In genomic region chr16:20828996-20829731, GRCm38 (mm10) we compare ENCODE assay signal across 28 mouse cellular contexts.
DNase-seq lines count a peak whose midpoint lies in the region; ATAC-seq and TF ChIP-seq lines count a peak whose summit lies in the region.
"Had no signal": no experiment of that assay in that cellular context is flagged by ENCODE, and none has a peak within 500 bp of the region (broad histone marks: within the 10 kb centered on the region; RNA-seq: fewer than 3 reads in every experiment).

No protein-coding gene starts in this region.

- 47% methylated on average over 5 of the region's 5 CpGs for WGBS in spleen, adult 2 months
- WGBS in embryonic facial prominence, embryonic 10.5 days, result 73% methylated on average over 5 of the region's 5 CpGs
- 73% methylated on average over 5 of the region's 5 CpGs for WGBS in stomach, postnatal 0 days
- WGBS in hindbrain, embryonic 10.5 days, result 77% methylated on average over 5 of the region's 5 CpGs
- 48% methylated on average over 5 of the region's 5 CpGs for WGBS in liver, embryonic 12.5 days (ENCODE audit: insufficient replicate concordance)

- no peaks in the 10 kb centered on the region for H3K27me3 ChIP-seq in spleen, adult 2 months (ENCODE audit: control insufficient read depth, insufficient read depth, low read length)
- no peaks in the 10 kb centered on the region for H3K27me3 ChIP-seq in embryonic facial prominence, embryonic 10.5 days (replicated peaks; ENCODE audit: low read depth, poor library complexity, severe bottlenecking)
- H3K27me3 ChIP-seq in stomach, postnatal 0 days (ENCODE audit: control insufficient read depth, insufficient read depth, low read length), result no peaks in the 10 kb centered on the region
- no peaks in the 10 kb centered on the region for H3K27me3 ChIP-seq in hindbrain, embryonic 10.5 days (ENCODE audit: insufficient read depth, poor library complexity, severe bottlenecking)
- H3K27me3 ChIP-seq in liver, embryonic 12.5 days (replicated peaks), result no peaks in the 10 kb centered on the region
- H3K27me3 ChIP-seq: embryonic facial prominence, embryonic 15.5 days; forebrain, embryonic 12.5 days; liver, embryonic 15.5 days; lung, embryonic 15.5 days; midbrain, embryonic 12.5 days had no signal

- H3K9ac ChIP-seq in stomach, postnatal 0 days (ENCODE audit: low read length), result no peak overlapping the region
- no peak overlapping the region for H3K9ac ChIP-seq in liver, embryonic 12.5 days
- H3K9ac ChIP-seq: embryonic facial prominence, embryonic 15.5 days; forebrain, embryonic 12.5 days; hindbrain, embryonic 14.5 days; liver, embryonic 15.5 days; lung, embryonic 15.5 days; midbrain, embryonic 12.5 days had no signal

- peaks cover 2% of the 10 kb centered on the region; the same call in 1 of the 2 replicates for H3K4me1 ChIP-seq in spleen, adult 2 months (ENCODE audit: control insufficient read depth, insufficient read depth, insufficient read length)
- peaks cover 18% of the 10 kb centered on the region for H3K4me1 ChIP-seq in embryonic facial prominence, embryonic 10.5 days
- 0 out of 2 replicates have a peak, but pooled peaks cover 2% of the 10 kb centered on the region for H3K4me1 ChIP-seq in stomach, postnatal 0 days (replicated peaks; ENCODE audit: control insufficient read depth, insufficient read depth)
- peaks cover 14% of the 10 kb centered on the region for H3K4me1 ChIP-seq in hindbrain, embryonic 10.5 days (replicated peaks)
- no peaks in the 10 kb centered on the region for H3K4me1 ChIP-seq in liver, embryonic 12.5 days
- H3K4me1 ChIP-seq: forebrain, embryonic 12.5 days; liver, embryonic 15.5 days; midbrain, embryonic 12.5 days had no signal

- no peak for DNase-seq in spleen, adult 2 months (ENCODE audit: low read depth in 1 of 2, low spot score in 2 of 2)
- no peak for DNase-seq in spleen, postnatal 4 days (ENCODE audit: low spot score in 2 of 2)
- DNase-seq in ES-CJ7 (ENCODE audit: low read depth, low spot score), result peak; percentile 62
- DNase-seq in embryonic facial prominence, embryonic 10.5 days (ENCODE audit: low spot score), result no peak
- no peak for DNase-seq in stomach, postnatal 0 days (ENCODE audit: low spot score)
- DNase-seq in hindbrain, embryonic 10.5 days (ENCODE audit: low spot score), result no peak
- DNase-seq in neural tube, embryonic 10.5 days (ENCODE audit: extremely low spot score, low spot score), result no peak
- DNase-seq: adrenal gland, postnatal 14 days; cerebellum, adult 11-12 months; cerebellum, adult 9-11 months; gastrocnemius, postnatal 14 days; heart, postnatal 36 days; kidney, adult 2 months; kidney, postnatal 4 days; liver; retina, postnatal 1 day; right cerebral cortex, postnatal 25 days; spleen, adult 18-20 months had no signal

- TF ChIP-seq EP300 in stomach, postnatal 0 days (optimal IDR thresholded peaks at IDR 0.05), result no peak

- TF ChIP-seq POLR2A in spleen, adult 2 months (IDR thresholded peaks at IDR 0.05; ENCODE audit: low read depth, low read length), result no peak

- no peaks in the 10 kb centered on the region for H3K36me3 ChIP-seq in spleen, adult 2 months (ENCODE audit: control insufficient read depth, insufficient read depth, low read length)
- no peaks in the 10 kb centered on the region for H3K36me3 ChIP-seq in embryonic facial prominence, embryonic 10.5 days (replicated peaks)
- no peaks in the 10 kb centered on the region for H3K36me3 ChIP-seq in stomach, postnatal 0 days (ENCODE audit: control insufficient read depth, insufficient read depth, low read length)
- H3K36me3 ChIP-seq in hindbrain, embryonic 10.5 days, result no peaks in the 10 kb centered on the region
- H3K36me3 ChIP-seq in liver, embryonic 12.5 days, result no peaks in the 10 kb centered on the region
- H3K36me3 ChIP-seq: embryonic facial prominence, embryonic 15.5 days; forebrain, embryonic 12.5 days; G1E; liver, embryonic 15.5 days; lung, embryonic 15.5 days; midbrain, embryonic 12.5 days had no signal

- peaks cover 2% of the 10 kb centered on the region; the same call in 1 of the 2 replicates for H3K9me3 ChIP-seq in embryonic facial prominence, embryonic 10.5 days
- H3K9me3 ChIP-seq in stomach, postnatal 0 days (ENCODE audit: control insufficient read depth, low read length), result no peaks in the 10 kb centered on the region
- no peaks in the 10 kb centered on the region for H3K9me3 ChIP-seq in hindbrain, embryonic 10.5 days
- H3K9me3 ChIP-seq in liver, embryonic 12.5 days (replicated peaks), result no peaks in the 10 kb centered on the region
- H3K9me3 ChIP-seq: embryonic facial prominence, embryonic 15.5 days; forebrain, embryonic 12.5 days; G1E; liver, embryonic 15.5 days; lung, embryonic 15.5 days; midbrain, embryonic 12.5 days had no signal

- no peak overlapping the region for H3K4me2 ChIP-seq in stomach, postnatal 0 days (replicated peaks; ENCODE audit: low read depth)
- H3K4me2 ChIP-seq in liver, embryonic 12.5 days, result no peak overlapping the region
- H3K4me2 ChIP-seq: embryonic facial prominence, embryonic 15.5 days; forebrain, embryonic 12.5 days; heart, embryonic 11.5 days; hindbrain, embryonic 14.5 days; liver, embryonic 15.5 days; lung, embryonic 15.5 days; midbrain, embryonic 12.5 days had no signal

- peak overlapping the region; percentile 50; the same call in 1 of the 2 replicates for H3K27ac ChIP-seq in spleen, adult 2 months (ENCODE audit: insufficient read depth, low read length)
- 0 out of 2 replicates have a peak overlapping the region, but pooled peaks have one; percentile 61 for H3K27ac ChIP-seq in embryonic facial prominence, embryonic 10.5 days (replicated peaks)
- H3K27ac ChIP-seq in stomach, postnatal 0 days (replicated peaks), result no peak overlapping the region
- H3K27ac ChIP-seq in hindbrain, embryonic 10.5 days, result no peak overlapping the region
- H3K27ac ChIP-seq in liver, embryonic 12.5 days, result no peak overlapping the region
- H3K27ac ChIP-seq: embryonic facial prominence, embryonic 15.5 days; forebrain, embryonic 12.5 days; hindbrain, embryonic 14.5 days; kidney, postnatal 0 days; liver, embryonic 15.5 days; lung, embryonic 15.5 days; midbrain, embryonic 12.5 days had no signal

- peak; percentile 86 for ATAC-seq in stomach, postnatal 0 days (ENCODE audit: low FRiP score, low TSS enrichment)
- ATAC-seq in liver, embryonic 12.5 days, result no peak

- no peak for TF ChIP-seq CTCF in spleen, adult 2 months (IDR thresholded peaks at IDR 0.05; ENCODE audit: extremely low read depth, insufficient read depth, insufficient read length, insufficient replicate concordance)
- no peak for TF ChIP-seq CTCF in stomach, postnatal 0 days (IDR thresholded peaks at IDR 0.05; ENCODE audit: low read depth)

- H3K4me3 ChIP-seq in spleen, adult 2 months (ENCODE audit: extremely low read depth, insufficient read depth, insufficient read length), result no peak overlapping the region
- H3K4me3 ChIP-seq in embryonic facial prominence, embryonic 10.5 days, result no peak overlapping the region
- no peak overlapping the region for H3K4me3 ChIP-seq in stomach, postnatal 0 days (ENCODE audit: low read depth, low read length)
- H3K4me3 ChIP-seq in hindbrain, embryonic 10.5 days, result no peak overlapping the region
- no peak overlapping the region for H3K4me3 ChIP-seq in liver, embryonic 12.5 days
- H3K4me3 ChIP-seq: embryonic facial prominence, embryonic 15.5 days; forebrain, embryonic 12.5 days; liver, embryonic 15.5 days; lung, embryonic 15.5 days; midbrain, embryonic 12.5 days had no signal

Comparison
In these comparisons a context has a peak if more than half of its experiments do, and no peak if none do; other contexts are left out.
1. H3K27ac ChIP-seq: peak in spleen, adult 2 months (single experiment) and embryonic facial prominence, embryonic 10.5 days (single experiment); none in stomach, postnatal 0 days (single experiment), hindbrain, embryonic 10.5 days (single experiment) and liver, embryonic 12.5 days (single experiment).